Mouse (Mus musculus): ENCODE data around the gene Hoxd3.

The Hoxd3 gene

DNA sequence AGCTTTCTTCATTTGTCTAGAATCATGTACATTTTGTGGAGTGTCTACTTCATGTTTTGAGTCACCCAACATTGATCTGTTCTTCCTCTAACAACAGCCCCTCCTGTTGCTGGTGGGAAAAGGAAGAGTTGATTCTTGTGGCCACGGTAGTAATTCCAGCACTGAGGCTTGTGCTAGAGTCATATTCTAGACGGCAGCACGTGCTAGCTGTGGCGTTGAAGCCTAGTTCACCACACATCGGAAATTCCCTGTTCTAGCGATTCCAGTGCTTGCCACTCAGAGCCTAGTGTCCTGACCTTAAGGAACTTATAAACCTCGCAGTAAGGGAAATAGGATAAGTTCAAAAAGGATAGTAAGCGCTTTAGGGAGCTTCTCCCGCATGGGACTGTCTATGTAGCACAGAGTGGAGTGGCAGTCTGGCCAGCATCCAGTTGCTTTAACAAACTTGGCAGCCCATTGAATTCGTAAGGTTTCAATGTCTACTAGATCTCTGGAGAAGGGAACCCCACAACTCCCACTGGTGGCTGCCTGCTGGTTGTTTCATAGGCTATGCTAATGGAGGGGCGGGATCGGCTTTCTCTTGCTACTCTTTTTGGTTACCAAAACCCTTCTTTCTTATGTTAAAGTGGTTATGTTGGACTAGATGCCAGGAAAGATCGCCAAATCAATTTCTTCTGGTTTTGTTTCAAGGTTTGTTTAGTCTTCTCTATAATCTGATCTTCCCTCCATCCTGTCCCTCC, 66.0 kb downstream of the Hoxd3 start:
- TF ChIP-seq GATA4 (IDR thresholded peaks at IDR 0.05; ENCODE audit: insufficient replicate concordance, low read length), result no peak

DNA sequence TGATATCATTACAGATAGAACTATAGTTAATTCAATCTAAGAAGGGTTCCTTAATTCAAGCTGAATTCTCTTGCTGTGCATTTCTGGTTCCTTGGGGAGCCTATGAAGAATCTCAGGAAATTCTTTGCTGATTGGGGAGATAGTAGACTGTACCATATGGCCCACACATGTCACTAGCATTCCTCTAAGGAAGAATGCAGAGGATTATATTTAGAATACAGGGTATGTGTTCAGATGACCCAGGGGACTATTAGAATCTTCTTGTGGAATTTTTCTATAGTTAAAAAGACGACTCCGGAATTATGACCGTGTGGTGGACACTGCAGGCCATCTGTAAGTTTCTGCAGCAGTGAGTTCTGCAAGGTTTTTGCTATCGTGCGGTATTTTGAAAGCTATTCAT, 69.7 kb downstream of the Hoxd3 start:
- no peak for TF ChIP-seq GATA4 (IDR thresholded peaks at IDR 0.05; ENCODE audit: insufficient replicate concordance, low read length)

DNA sequence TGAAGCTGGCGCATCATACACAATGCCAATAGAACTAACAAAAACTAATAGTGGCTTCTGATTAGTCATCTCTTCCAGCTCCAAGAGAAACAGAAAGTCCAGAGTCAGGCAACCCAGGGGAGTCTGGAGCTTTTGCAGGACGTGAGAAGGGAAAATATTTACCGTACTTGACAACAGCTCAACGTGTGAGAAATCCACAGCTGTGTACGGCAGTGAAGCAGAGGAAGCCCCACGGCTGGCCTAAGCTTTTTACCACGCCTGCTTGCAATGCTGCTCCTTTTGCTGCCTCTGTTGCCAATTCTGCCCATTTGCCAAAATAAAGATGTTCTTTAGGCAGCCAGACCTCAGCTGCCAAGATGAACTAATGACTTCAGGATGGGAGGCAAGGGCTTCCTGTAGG, 83.8 kb downstream of the Hoxd3 start:
- TF ChIP-seq GATA4 (IDR thresholded peaks at IDR 0.05; ENCODE audit: insufficient replicate concordance, low read length), result no peak
